In genomic region chr10:60002673-60003212, GRCm38 (mm10) we compare ENCODE assay signal across 8 mouse cellular contexts. TPM values are rescaled to one million over a fixed set of nuclear protein-coding genes. Genes with fewer than 3 reads are reported as not detected.
DNase-seq lines count a peak whose midpoint lies in the region; ATAC-seq lines count a peak whose summit lies in the region.

Gene Ascc1, plus strand, starts transcription at chr10:60002805.
Gene Anapc16, minus strand, starts transcription at chr10:60003135.

- no peaks in the 10 kb centered on the region for H3K27me3 ChIP-seq in heart, embryonic 13.5 days (replicated peaks)
- H3K27me3 ChIP-seq in liver, embryonic 12.5 days (replicated peaks): no peaks in the 10 kb centered on the region
- H3K27me3 ChIP-seq in stomach, embryonic 15.5 days (replicated peaks): no peaks in the 10 kb centered on the region

- ATAC-seq in heart, embryonic 13.5 days (ENCODE audit: extremely low read depth, insufficient number of reproducible peaks, low FRiP score, low TSS enrichment): peak; percentile 95
- peak; percentile 93 for ATAC-seq in liver, embryonic 12.5 days
- peak; percentile 97 for ATAC-seq in stomach, embryonic 15.5 days (ENCODE audit: insufficient read depth, low FRiP score, low read depth)

- peak within 1 kb of the TSS; percentile 92 for H3K4me2 ChIP-seq in heart, embryonic 13.5 days
- H3K4me2 ChIP-seq in liver, embryonic 12.5 days: peak within 1 kb of the TSS; percentile 91
- H3K4me2 ChIP-seq in stomach, embryonic 15.5 days: peak within 1 kb of the TSS; percentile 84

- peaks cover 4% of the 10 kb centered on the region; the same call in 1 of the 2 replicates for H3K4me1 ChIP-seq in brown adipose tissue, adult 24 weeks (ENCODE audit: control insufficient read depth, insufficient read depth, insufficient read length, low read length)
- H3K4me1 ChIP-seq in heart, embryonic 13.5 days: peaks cover 24% of the 10 kb centered on the region
- H3K4me1 ChIP-seq in liver, embryonic 12.5 days: peaks cover 49% of the 10 kb centered on the region
- peaks cover 10% of the 10 kb centered on the region; the same call in 1 of the 2 replicates for H3K4me1 ChIP-seq in stomach, embryonic 15.5 days

- H3K9me3 ChIP-seq in heart, embryonic 13.5 days: no peaks in the 10 kb centered on the region
- no peaks in the 10 kb centered on the region for H3K9me3 ChIP-seq in liver, embryonic 12.5 days (replicated peaks)
- H3K9me3 ChIP-seq in stomach, embryonic 15.5 days: no peaks in the 10 kb centered on the region

- peak within 1 kb of the TSS; percentile 96 for H3K27ac ChIP-seq in brown adipose tissue, adult 24 weeks (replicated peaks; ENCODE audit: low read depth, low read length)
- peak within 1 kb of the TSS; percentile 96 for H3K27ac ChIP-seq in heart, embryonic 13.5 days (replicated peaks)
- peak within 1 kb of the TSS; percentile 98 for H3K27ac ChIP-seq in liver, embryonic 12.5 days
- H3K27ac ChIP-seq in stomach, embryonic 15.5 days: peak within 1 kb of the TSS; percentile 99

- H3K36me3 ChIP-seq in heart, embryonic 13.5 days: peaks cover 30% of the 10 kb centered on the region
- peaks cover 32% of the 10 kb centered on the region for H3K36me3 ChIP-seq in liver, embryonic 12.5 days
- peaks cover 3% of the 10 kb centered on the region; the same call in 1 of the 2 replicates for H3K36me3 ChIP-seq in stomach, embryonic 15.5 days

- H3K9ac ChIP-seq in heart, embryonic 13.5 days: peak within 1 kb of the TSS; percentile 86
- peak within 1 kb of the TSS; percentile 79 for H3K9ac ChIP-seq in liver, embryonic 12.5 days
- peak within 1 kb of the TSS; percentile 52; the same call in 1 of the 2 replicates for H3K9ac ChIP-seq in stomach, embryonic 15.5 days

- peak; percentile 100 for DNase-seq in CD4-positive, CD25-positive, alpha-beta regulatory T cell, adult 2 months (ENCODE audit: low read depth, low spot score)
- peak; percentile 45 for DNase-seq in fat pad, adult 2 months (ENCODE audit: extremely low read depth, low read depth, low spot score)
- DNase-seq in kidney, postnatal 10 days: peak; percentile 98
- peak; percentile 96 to 97 for DNase-seq in natural killer cell, adult 2 months (ENCODE audit: low spot score in 2 of 2)

- H3K4me3 ChIP-seq in brown adipose tissue, adult 24 weeks (ENCODE audit: insufficient read depth, low read depth, low read length): peak within 1 kb of the TSS; percentile 77
- peak within 1 kb of the TSS; percentile 60 for H3K4me3 ChIP-seq in heart, embryonic 13.5 days
- H3K4me3 ChIP-seq in liver, embryonic 12.5 days: peak within 1 kb of the TSS; percentile 71
- H3K4me3 ChIP-seq in stomach, embryonic 15.5 days (replicated peaks): peak within 1 kb of the TSS; percentile 69

- 0% methylated on average over 51 of the region's 51 CpGs for WGBS in heart, embryonic 13.5 days
- under 1% methylated on average over 51 of the region's 51 CpGs for WGBS in liver, embryonic 12.5 days (ENCODE audit: insufficient replicate concordance)
- 0% methylated on average over 51 of the region's 51 CpGs for whole genome bisulfite sequencing in stomach, embryonic 15.5 days

RNA-seq across cellular contexts. Expression of gene Ascc1, which starts in this region (rescaled TPM):
- polyA plus RNA-seq in brown adipose tissue, adult 24 weeks (2012; ENCODE audit: insufficient read depth, insufficient read length, missing spikeins): 19.2 and 20.6 TPM in 2 replicates
- 33.8 and 37.9 TPM in 2 replicates for polyA plus RNA-seq in heart, embryonic 13.5 days (2015; fragmentation: Nextera tagmentation; extraction: Ambion mirVana)
- 22.6 and 23.4 TPM in 2 replicates for polyA plus RNA-seq in liver, embryonic 12.5 days (2016; fragmentation: Nextera tagmentation; extraction: Ambion mirVana)
- polyA plus RNA-seq in stomach, embryonic 15.5 days (2015; fragmentation: Nextera tagmentation; extraction: Ambion mirVana): 42.4 and 47.0 TPM in 2 replicates

RNA-seq across cellular contexts. Expression of gene Anapc16, which starts in this region (rescaled TPM):
- polyA plus RNA-seq in brown adipose tissue, adult 24 weeks (2012; ENCODE audit: insufficient read depth, insufficient read length, missing spikeins): 59.1 and 60.8 TPM in 2 replicates
- 84.7 and 93.3 TPM in 2 replicates for polyA plus RNA-seq in heart, embryonic 13.5 days (2015; fragmentation: Nextera tagmentation; extraction: Ambion mirVana)
- 55.3 and 63.1 TPM in 2 replicates for polyA plus RNA-seq in liver, embryonic 12.5 days (2016; fragmentation: Nextera tagmentation; extraction: Ambion mirVana)
- 98.8 and 107 TPM in 2 replicates for polyA plus RNA-seq in stomach, embryonic 15.5 days (2015; fragmentation: Nextera tagmentation; extraction: Ambion mirVana)

Comparison
In these comparisons a context has a peak if more than half of its experiments do, and no peak if none do; other contexts are left out.
1. Peak in every context shown above with its lines: DNase-seq, ATAC-seq, H3K4me3 ChIP-seq and H3K27ac ChIP-seq.
2. DNase-seq: peak in every context shown above with its lines; median percentile 100 in CD4-positive, CD25-positive, alpha-beta regulatory T cell, adult 2 months; 98 in kidney, postnatal 10 days; 96 in natural killer cell, adult 2 months; 45 in fat pad, adult 2 months.